Comparison of ENCODE assay signal across 24 mouse cellular contexts in the genomic region with DNA sequence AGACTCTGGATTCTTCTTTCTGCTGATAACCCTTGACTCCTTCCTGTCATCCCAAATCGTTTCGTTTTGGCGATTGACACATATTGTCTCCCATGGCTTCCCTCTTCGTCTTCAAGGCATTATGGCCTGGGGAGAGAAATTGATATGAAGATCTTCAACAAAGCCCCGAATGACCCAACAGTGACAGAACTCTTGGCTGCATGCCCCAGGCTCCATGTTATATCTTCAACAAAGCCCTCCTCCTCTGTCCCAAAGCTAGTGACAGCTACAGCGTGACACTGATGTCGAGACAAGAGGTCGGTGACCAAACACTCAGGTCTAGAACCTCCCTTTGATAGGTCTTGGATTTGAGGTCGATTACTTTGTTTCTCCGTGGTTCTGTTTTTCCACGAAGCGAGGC.
"Had no signal": no experiment of that assay in that cellular context is flagged by ENCODE, and none has a peak within 500 bp of the region (broad histone marks: within the 10 kb centered on the region; RNA-seq: fewer than 3 reads in every experiment).

No protein-coding gene starts in this region.

- H3K4me2 ChIP-seq: embryonic facial prominence, embryonic 12.5 days; embryonic facial prominence, embryonic 13.5 days; embryonic facial prominence, embryonic 15.5 days; forebrain, embryonic 12.5 days; forebrain, embryonic 13.5 days; forebrain, embryonic 15.5 days had no signal

- H3K9me3 ChIP-seq: embryonic facial prominence, embryonic 10.5 days; embryonic facial prominence, embryonic 12.5 days; embryonic facial prominence, embryonic 13.5 days; embryonic facial prominence, embryonic 15.5 days; forebrain, embryonic 10.5 days; forebrain, embryonic 12.5 days; forebrain, embryonic 13.5 days; forebrain, embryonic 15.5 days; heart, embryonic 10.5 days had no signal

- H3K27me3 ChIP-seq: embryonic facial prominence, embryonic 12.5 days; embryonic facial prominence, embryonic 13.5 days; embryonic facial prominence, embryonic 15.5 days; forebrain, embryonic 12.5 days; forebrain, embryonic 13.5 days; forebrain, embryonic 15.5 days had no signal

- H3K9ac ChIP-seq: embryonic facial prominence, embryonic 12.5 days; embryonic facial prominence, embryonic 13.5 days; embryonic facial prominence, embryonic 15.5 days; forebrain, embryonic 12.5 days; forebrain, embryonic 13.5 days; forebrain, embryonic 15.5 days; forebrain, postnatal 0 days had no signal

- H3K4me3 ChIP-seq: embryonic facial prominence, embryonic 10.5 days; embryonic facial prominence, embryonic 12.5 days; embryonic facial prominence, embryonic 13.5 days; embryonic facial prominence, embryonic 15.5 days; erythroblast, embryonic 14.5 days; forebrain, embryonic 10.5 days; forebrain, embryonic 12.5 days; forebrain, embryonic 13.5 days; forebrain, embryonic 15.5 days; gastrocnemius, adult 2 months; heart, adult 2 months; heart, embryonic 10.5 days had no signal

- H3K36me3 ChIP-seq: embryonic facial prominence, embryonic 10.5 days; embryonic facial prominence, embryonic 12.5 days; embryonic facial prominence, embryonic 13.5 days; embryonic facial prominence, embryonic 15.5 days; forebrain, embryonic 10.5 days; forebrain, embryonic 12.5 days; forebrain, embryonic 15.5 days; heart, embryonic 10.5 days had no signal

- DNase-seq: cerebellum, adult 9-11 months; cerebellum, postnatal 36 days; embryo, embryonic 11 days; gastrocnemius, postnatal 10 days; gastrocnemius, postnatal 14 days; gastrocnemius, postnatal 25 days; gastrocnemius, postnatal 36 days; heart, adult 11 months; heart, adult 18-20 months; heart, adult 2 months had no signal

- ATAC-seq: forebrain, embryonic 13.5 days; forebrain, embryonic 14.5 days; forebrain, embryonic 15.5 days; forebrain, embryonic 16.5 days had no signal

- H3K4me1 ChIP-seq: embryonic facial prominence, embryonic 12.5 days; embryonic facial prominence, embryonic 13.5 days; embryonic facial prominence, embryonic 15.5 days; forebrain, embryonic 12.5 days; forebrain, embryonic 13.5 days; forebrain, embryonic 15.5 days had no signal

- H3K27ac ChIP-seq: embryonic facial prominence, embryonic 10.5 days; embryonic facial prominence, embryonic 12.5 days; embryonic facial prominence, embryonic 13.5 days; embryonic facial prominence, embryonic 15.5 days; forebrain, embryonic 10.5 days; forebrain, embryonic 12.5 days; forebrain, embryonic 13.5 days; forebrain, embryonic 15.5 days; heart, adult 2 months; heart, embryonic 10.5 days had no signal
